Mouse (Mus musculus) liver, postnatal 0 days (tissue): Measurements from ENCODE around the gene Parp6. TPM values are rescaled to one million over a fixed set of nuclear protein-coding genes. Genes with fewer than 3 reads are reported as not detected.
A peak's percentile ranks its signal among the peaks of the same experiment; 100 is the strongest.

Experiments used
- ATAC-seq: fragments of 200-750 bp; cut with Nextera tagmentation; 2 replicates; pipeline ENCODE4 v1.8.0; 2017; ENCODE audit warnings: mild to moderate bottlenecking, moderate library complexity
- DNase-seq: peaks from one replicate; pipeline ENCODE4 v3.0.0-alpha.2; 2016
- H3K27ac ChIP-seq: fragments of 300-500 bp; sonication (generic); 2 replicates; pipeline ENCODE4 v1.5.1; 2014; ENCODE audit warnings: antibody characterized with exemption, moderate library complexity, mild to moderate bottlenecking, low read depth
- H3K27me3 ChIP-seq: fragments of 300-500 bp; sonication (generic); 2 replicates; pipeline ENCODE4 v1.6.1; 2014; ENCODE audit warnings: low read length, control low read depth, mixed read lengths; ENCODE audit not compliant: insufficient read depth
- H3K36me3 ChIP-seq: fragments of 300-500 bp; sonication (generic); replicated peaks from 2 replicates; pipeline ENCODE4 v1.6.1; 2014; ENCODE audit warnings: mild to moderate bottlenecking, control low read depth, low read length, moderate library complexity, mixed read lengths; ENCODE audit not compliant: insufficient read depth
- H3K4me1 ChIP-seq: fragments of 300-500 bp; sonication (generic); 2 replicates; pipeline ENCODE4 v1.6.1; 2014; ENCODE audit warnings: antibody characterized with exemption, mild to moderate bottlenecking, control low read depth; ENCODE audit not compliant: insufficient read depth
- H3K4me2 ChIP-seq: fragments of 300-500 bp; sonication (generic); 2 replicates; pipeline ENCODE4 v1.6.1; 2014; ENCODE audit warnings: low read depth, mild to moderate bottlenecking, low read length, moderate library complexity, mixed read lengths
- H3K4me3 ChIP-seq: fragments of 300-500 bp; sonication (generic); 2 replicates; pipeline ENCODE4 v1.5.1; 2014; ENCODE audit warnings: low read depth, low read length
- H3K9ac ChIP-seq: fragments of 300-500 bp; sonication (generic); replicated peaks from 2 replicates; pipeline ENCODE4 v1.6.1; 2014; ENCODE audit warnings: mild to moderate bottlenecking, moderate library complexity
- H3K9me3 ChIP-seq: fragments of 300-500 bp; sonication (generic); 2 replicates; pipeline ENCODE4 v1.6.1; 2016; ENCODE audit warnings: mild to moderate bottlenecking, control low read depth, low read length, mixed read lengths
- CTCF ChIP-seq: sonication (generic); IDR thresholded peaks from 2 replicates; pipeline ENCODE4 v1.5.1; 2016; ENCODE audit warnings: antibody characterized with exemption, low read depth
- EP300 ChIP-seq: IDR thresholded peaks from 2 replicates; pipeline ENCODE4 v1.6.1; 2016; ENCODE audit warnings: antibody characterized with exemption, low read depth, mild to moderate bottlenecking
- WGBS: fragments of 180-500 bp; shearing (Covaris S2); extraction: QIAGEN DNeasy Blood & Tissue Kit; methylation state at CpG from one replicate; pipeline ENCODE4 v1.1.7; 2014; ENCODE audit not compliant: insufficient replicate concordance; 5-methylcytosine and 5-hydroxymethylcytosine counted together
- polyA plus RNA-seq: library from polyadenylated mRNA; unstranded; fragments of >200 nt; fragmentation: Nextera tagmentation; extraction: Ambion mirVana; gene quantifications from 2 replicates; pipeline ENCODE4 v1.2.1, GENCODE M21; 2015

Parp6 gene
- polyA plus RNA-seq, 1 experiment from 2014 or later, result 3.0 TPM

GRCm38 (mm10) chr9:59664664-59665256 lies 47.7 kb downstream of the Parp6 start:
- TF ChIP-seq EP300 (no peak), CTCF (no peak)
- H3K9ac ChIP-seq, result no peak overlapping the region
- no peak overlapping the region for H3K4me3 ChIP-seq
- no peak overlapping the region for H3K4me2 ChIP-seq
- peaks cover 78% of the 10 kb centered on the region for H3K27me3 ChIP-seq
- peaks cover 35% of the 10 kb centered on the region for H3K36me3 ChIP-seq
- 81% methylated on average over 4 of the region's 4 CpGs for WGBS
- ATAC-seq (no peak), DNase-seq (no peak)
- no peak overlapping the region for H3K27ac ChIP-seq
- peaks cover 8% of the 10 kb centered on the region; the same call in 1 of the 2 replicates for H3K4me1 ChIP-seq
- H3K9me3 ChIP-seq, result no peaks in the 10 kb centered on the region

GRCm38 (mm10) chr9:59666016-59666415 lies 48.9 kb downstream of the Parp6 start:
- no peak overlapping the region for H3K9ac ChIP-seq
- no peak overlapping the region for H3K4me3 ChIP-seq
- H3K27me3 ChIP-seq, result peaks cover 78% of the 10 kb centered on the region
- DNase-seq, result no peak
- no peak for TF ChIP-seq CTCF
- TF ChIP-seq EP300, result no peak
- H3K27ac ChIP-seq, result no peak overlapping the region
- H3K36me3 ChIP-seq, result peaks cover 37% of the 10 kb centered on the region
- no peaks in the 10 kb centered on the region for H3K9me3 ChIP-seq
- H3K4me2 ChIP-seq, result no peak overlapping the region
- H3K4me1 ChIP-seq, result peaks cover 4% of the 10 kb centered on the region; the same call in 1 of the 2 replicates
- WGBS, result 83% methylated on average over 8 of the region's 8 CpGs
- ATAC-seq, result no peak

GRCm38 (mm10) chr9:59666813-59667212 lies 49.7 kb downstream of the Parp6 start:
- 71% methylated on average over 1 of the region's 1 CpGs for WGBS
- TF ChIP-seq EP300 (no peak), CTCF (no peak)
- Histone ChIP-seq H3K9me3 (no peaks in the 10 kb centered on the region), H3K4me3 (no peak overlapping the region), H3K4me1 (peaks cover 2% of the 10 kb centered on the region; the same call in 1 of the 2 replicates), H3K4me2 (no peak overlapping the region), H3K9ac (no peak overlapping the region), H3K27me3 (peaks cover 79% of the 10 kb centered on the region), H3K36me3 (peaks cover 40% of the 10 kb centered on the region), H3K27ac (no peak overlapping the region)
- ATAC-seq (no peak), DNase-seq (no peak)

GRCm38 (mm10) chr9:59667250-59667649 lies 50.2 kb downstream of the Parp6 start:
- H3K27ac ChIP-seq, result no peak overlapping the region
- peaks cover 79% of the 10 kb centered on the region for H3K27me3 ChIP-seq
- TF ChIP-seq EP300, result no peak
- TF ChIP-seq CTCF, result no peak
- H3K4me1 ChIP-seq, result peaks cover 2% of the 10 kb centered on the region; the same call in 1 of the 2 replicates
- DNase-seq (no peak), ATAC-seq (no peak)
- H3K4me3 ChIP-seq, result no peak overlapping the region
- no peaks in the 10 kb centered on the region for H3K9me3 ChIP-seq
- 47% methylated on average over 4 of the region's 4 CpGs for WGBS
- peaks cover 44% of the 10 kb centered on the region for H3K36me3 ChIP-seq
- H3K9ac ChIP-seq, result no peak overlapping the region
- H3K4me2 ChIP-seq, result no peak overlapping the region

- Histone ChIP-seq H3K4me3 (no peak overlapping the region), H3K9ac (no peak overlapping the region), H3K27me3 (peaks cover 82% of the 10 kb centered on the region), H3K4me1 (0 out of 2 replicates have a peak, but pooled peaks cover 2% of the 10 kb centered on the region), H3K9me3 (no peaks in the 10 kb centered on the region), H3K36me3 (peaks cover 51% of the 10 kb centered on the region), H3K4me2 (no peak overlapping the region), H3K27ac (no peak overlapping the region)
- 43% methylated on average over 6 of the region's 6 CpGs for WGBS
- no peak for TF ChIP-seq CTCF
- no peak for TF ChIP-seq EP300
- ATAC-seq (peak; percentile 77), DNase-seq (peak; percentile 32)
Observed at GRCm38 (mm10) chr9:59667904-59668303, 50.8 kb downstream of the Parp6 start.

GRCm38 (mm10) chr9:59668473-59668872 lies 51.4 kb downstream of the Parp6 start:
- Histone ChIP-seq H3K4me2 (no peak overlapping the region), H3K36me3 (peaks cover 47% of the 10 kb centered on the region), H3K27ac (no peak overlapping the region), H3K27me3 (peaks cover 78% of the 10 kb centered on the region), H3K9me3 (no peaks in the 10 kb centered on the region), H3K9ac (no peak overlapping the region), H3K4me3 (no peak overlapping the region), H3K4me1 (0 out of 2 replicates have a peak, but pooled peaks cover 2% of the 10 kb centered on the region)
- TF ChIP-seq EP300 (no peak), CTCF (no peak)
- DNase-seq, result no peak
- 75% methylated on average over 7 of the region's 7 CpGs for WGBS
- no peak for ATAC-seq
